Mouse (Mus musculus) MEL (cell line): Measurements from ENCODE around the gene Hs1bp3. TPM values are rescaled to one million over a fixed set of nuclear protein-coding genes. Genes with fewer than 3 reads are reported as not detected.

Experiments
- DNase-seq: peaks from one replicate; pipeline ENCODE4 v3.0.0; 2011; ENCODE audit warnings: low read depth, low spot score
- H3K27ac ChIP-seq: 2 replicates; pipeline ENCODE4 v1.5.1; 2012; ENCODE audit warnings: low read depth, mild to moderate bottlenecking, control low read depth, low read length, moderate library complexity; ENCODE audit not compliant: control insufficient read depth
- H3K27me3 ChIP-seq, 2 experiments: fragments of 150-350 bp in 1 of 2; sonication (generic) in 1 of 2; 2 replicates each; pipeline ENCODE4 v1.6.1; 2012; ENCODE audit warnings: low read length in 2 of 2, mild to moderate bottlenecking in 2 of 2, improper control_type of control experiment in 1 of 2, moderate library complexity in 1 of 2; ENCODE audit not compliant: insufficient read depth in 2 of 2, control insufficient read depth in 1 of 2
- H3K36me3 ChIP-seq, 2 experiments: 2 replicates each; pipeline ENCODE4 v1.6.1; 2012 to 2014; ENCODE audit warnings: low read length in 2 of 2, improper control_type of control experiment in 1 of 2, inconsistent platforms in 1 of 2, mild to moderate bottlenecking in 1 of 2; ENCODE audit not compliant: insufficient read depth in 2 of 2, control insufficient read depth in 1 of 2
- H3K4me1 ChIP-seq, 2 experiments: fragments of 150-350 bp in 1 of 2; sonication (generic) in 1 of 2; 2 replicates each; pipeline ENCODE4 v1.6.1; 2012; ENCODE audit warnings: low read length in 2 of 2, improper control_type of control experiment in 1 of 2, mild to moderate bottlenecking in 1 of 2; ENCODE audit not compliant: insufficient read depth in 2 of 2, control insufficient read depth in 1 of 2
- H3K4me3 ChIP-seq, 2 experiments: fragments of 150-350 bp in 1 of 2; sonication (generic) in 1 of 2; 2 replicates each; pipeline ENCODE4 v1.5.1; 2012; ENCODE audit warnings: low read depth in 2 of 2, low read length in 2 of 2, mild to moderate bottlenecking in 2 of 2, moderate library complexity in 2 of 2, control low read depth in 1 of 2, improper control_type of control experiment in 1 of 2; ENCODE audit not compliant: control insufficient read depth in 1 of 2, insufficient read depth in 1 of 2
- H3K79me2 ChIP-seq: 2 replicates; pipeline ENCODE4 v1.6.1; 2012; ENCODE audit warnings: mild to moderate bottlenecking, low read length, moderate library complexity; ENCODE audit not compliant: control insufficient read depth, poor library complexity, insufficient read depth
- H3K9ac ChIP-seq: 2 replicates; pipeline ENCODE4 v1.6.1; 2012; ENCODE audit warnings: low read depth, mild to moderate bottlenecking, control low read depth, low read length, moderate library complexity; ENCODE audit not compliant: control insufficient read depth, poor library complexity, severe bottlenecking
- H3K9me3 ChIP-seq: fragments of 150-350 bp; sonication (generic); replicated peaks from 2 replicates; pipeline ENCODE4 v1.6.1; 2012; ENCODE audit warnings: mild to moderate bottlenecking, low read length, improper control_type of control experiment, moderate library complexity; ENCODE audit not compliant: insufficient read depth
- CHD2 ChIP-seq: IDR thresholded peaks from 2 replicates; pipeline ENCODE4 v1.6.1; 2011; ENCODE audit warnings: low read length, improper control_type of control experiment
- CTCF ChIP-seq, 3 experiments: IDR thresholded peaks in 2 of 3; conservative IDR thresholded peaks in 1 of 3; 2 replicates each; pipeline ENCODE4 v1.5.1; 2011 to 2012; ENCODE audit warnings: low read length in 3 of 3, low read depth in 2 of 3, mild to moderate bottlenecking in 2 of 3, improper control_type of control experiment in 1 of 3, inconsistent platforms in 1 of 3, mixed read lengths in 1 of 3, moderate library complexity in 1 of 3; ENCODE audit not compliant: control insufficient read depth in 1 of 3, insufficient read depth in 1 of 3, poor library complexity in 1 of 3, severe bottlenecking in 1 of 3
- ETS1 ChIP-seq: IDR thresholded peaks from 2 replicates; pipeline ENCODE4 v1.6.1; 2012; ENCODE audit warnings: low read depth, mild to moderate bottlenecking, inconsistent platforms, low read length, improper control_type of control experiment, moderate library complexity
- MEF2A ChIP-seq: IDR thresholded peaks from 2 replicates; pipeline ENCODE4 v1.6.1; 2014; ENCODE audit warnings: low read depth, mild to moderate bottlenecking, inconsistent platforms, low read length, improper control_type of control experiment; ENCODE audit not compliant: poor library complexity, insufficient replicate concordance, severe bottlenecking; ENCODE audit errors: extremely low read depth
- MXI1 ChIP-seq: IDR thresholded peaks from 2 replicates; pipeline ENCODE4 v1.6.1; 2011; ENCODE audit warnings: mild to moderate bottlenecking, low read depth, low read length, improper control_type of control experiment
- MYB ChIP-seq: IDR thresholded peaks from 2 replicates; pipeline ENCODE4 v1.6.1; 2011; ENCODE audit warnings: mild to moderate bottlenecking, low read depth, low read length, improper control_type of control experiment
- MYC ChIP-seq: IDR thresholded peaks from 2 replicates; pipeline ENCODE4 v1.6.1; 2011; ENCODE audit warnings: low read depth, mild to moderate bottlenecking, low read length, improper control_type of control experiment, moderate library complexity
- POLR2A ChIP-seq, 2 experiments: IDR thresholded peaks; 2 replicates each; pipeline ENCODE4 v1.6.1; 2011 to 2012; ENCODE audit warnings: low read length in 2 of 2, mild to moderate bottlenecking in 2 of 2, control low read depth in 1 of 2, improper control_type of control experiment in 1 of 2, low read depth in 1 of 2, moderate library complexity in 1 of 2; ENCODE audit not compliant: control insufficient read depth in 1 of 2, insufficient read depth in 1 of 2, poor library complexity in 1 of 2
- POLR2AphosphoS2 ChIP-seq: IDR thresholded peaks from 2 replicates; pipeline ENCODE4 v1.6.1; 2011; ENCODE audit warnings: low read length, improper control_type of control experiment
- RAD21 ChIP-seq: IDR thresholded peaks from 2 replicates; pipeline ENCODE4 v1.6.1; 2011; ENCODE audit warnings: mild to moderate bottlenecking, low read depth, low read length, improper control_type of control experiment
- RCOR1 ChIP-seq: IDR thresholded peaks from 2 replicates; pipeline ENCODE4 v1.6.1; 2012; ENCODE audit warnings: low read depth, mild to moderate bottlenecking, inconsistent platforms, low read length, improper control_type of control experiment
- SMC3 ChIP-seq: IDR thresholded peaks from 2 replicates; pipeline ENCODE4 v1.6.1; 2011; ENCODE audit warnings: low read depth, low read length, improper control_type of control experiment
- TBP ChIP-seq: IDR thresholded peaks from 2 replicates; pipeline ENCODE4 v1.8.0; 2011; ENCODE audit warnings: low read depth, low read length, improper control_type of control experiment
- TCF12 ChIP-seq: IDR thresholded peaks from 2 replicates; pipeline ENCODE4 v1.6.1; 2014; ENCODE audit warnings: low read depth, mild to moderate bottlenecking, inconsistent platforms, low read length, improper control_type of control experiment, moderate library complexity
- USF2 ChIP-seq, 2 experiments: IDR thresholded peaks; 2 replicates each; pipeline ENCODE4 v1.6.1; 2011 to 2012; ENCODE audit warnings: improper control_type of control experiment in 2 of 2, low read length in 2 of 2, borderline replicate concordance in 1 of 2, inconsistent platforms in 1 of 2, low read depth in 1 of 2, mild to moderate bottlenecking in 1 of 2; ENCODE audit not compliant: insufficient read depth in 1 of 2
- ZMIZ1 ChIP-seq: IDR thresholded peaks from 2 replicates; pipeline ENCODE4 v1.6.1; 2012; ENCODE audit warnings: low read depth, mild to moderate bottlenecking, inconsistent platforms, low read length, improper control_type of control experiment, moderate library complexity
- polyA plus RNA-seq, 2 experiments: library from polyadenylated mRNA; stranded (reverse) in 1 of 2; unstranded in 1 of 2; fragments of >175 nt in 1 of 2; fragments of >200 nt in 1 of 2; gene quantifications; 2 replicates each; pipeline versions ENCODE4 v1.2.1 to v1.2.4; 2012; ENCODE audit warnings: low replicate concordance in 2 of 2, low read depth in 1 of 2; ENCODE audit not compliant: insufficient read length in 2 of 2, insufficient read depth in 1 of 2, missing spikeins in 1 of 2
- total RNA-seq: library from RNA; depleted of rRNA; stranded (reverse); fragments of 300-350 nt; gene quantifications from 2 replicates; pipeline ENCODE4 v1.2.3, GENCODE M21; 2012

Hs1bp3 gene
- total and polyA plus RNA-seq, 3 experiments: 4.7 to 17.4 TPM; not detected in 1

- TF ChIP-seq MEF2A: no peak
- TF ChIP-seq CTCF (IDR thresholded peaks at IDR 0.05 in 2 of 3, conservative IDR thresholded peaks at IDR 0.05 in 1 of 3; ENCODE audit: control insufficient read depth in 1 of 3, insufficient read depth in 1 of 3, low read depth in 2 of 3, low read length in 3 of 3, poor library complexity in 1 of 3, severe bottlenecking in 1 of 3): peak in 1 of 3 experiments; percentile 16; a peak in 1 of 6 replicates
- no peak overlapping the region for H3K9ac ChIP-seq
- H3K9me3 ChIP-seq: no peaks in the 10 kb centered on the region
- no peak overlapping the region for H3K27ac ChIP-seq
- H3K79me2 ChIP-seq: no peaks in the 10 kb centered on the region
- no peak overlapping the region for H3K4me3 ChIP-seq
- H3K27me3 ChIP-seq: peaks cover 0 to 2% of the 10 kb centered on the region in 2 experiments; a peak in 2 of 4 replicates
- H3K36me3 ChIP-seq: no peaks in the 10 kb centered on the region
- H3K4me1 ChIP-seq: no peaks in the 10 kb centered on the region
- DNase-seq: peak; percentile 15
These were observed 41.8 kb downstream of the Hs1bp3 start for GRCm38 (mm10) chr12:8355011-8355410.

- Histone ChIP-seq H3K9ac (no peak overlapping the region), H3K79me2 (no peaks in the 10 kb centered on the region)
- no peak for DNase-seq
- TF ChIP-seq SMC3 (no peak), ZMIZ1 (no peak), RCOR1 (no peak), POLR2A (IDR thresholded peaks at IDR 0.05; ENCODE audit: control insufficient read depth in 1 of 2, insufficient read depth in 1 of 2, low read depth in 1 of 2, low read length in 2 of 2, poor library complexity in 1 of 2) (no peak), MYB (no peak), MEF2A (no peak), MXI1 (no peak), ETS1 (no peak), POLR2AphosphoS2 (no peak), CHD2 (no peak), TBP (no peak), USF2 (IDR thresholded peaks at IDR 0.05; ENCODE audit: borderline replicate concordance in 1 of 2, insufficient read depth in 1 of 2, low read depth in 1 of 2, low read length in 2 of 2) (no peak), MYC (no peak), RAD21 (no peak), TCF12 (no peak)
- TF ChIP-seq, all 39 proteins: peak for 0
- Histone ChIP-seq H3K4me1 (no peaks in the 10 kb centered on the region), H3K27me3 (peaks cover 0 to 2% of the 10 kb centered on the region in 2 experiments; a peak in 2 of 4 replicates), H3K36me3 (no peaks in the 10 kb centered on the region), H3K4me3 (no peak overlapping the region), H3K9me3 (no peaks in the 10 kb centered on the region), H3K27ac (no peak overlapping the region)
These were observed 44.2 kb downstream of the Hs1bp3 start for GRCm38 (mm10) chr12:8357449-8357848.
